Mouse (Mus musculus): Measurements from ENCODE around the gene Fbxo48. TPM values are rescaled to one million over a fixed set of nuclear protein-coding genes. Genes with fewer than 3 reads are reported as not detected.

The Fbxo48 gene
- polyA plus RNA-seq, 1 experiment from 2014 or later, result 1.6 TPM

DNA sequence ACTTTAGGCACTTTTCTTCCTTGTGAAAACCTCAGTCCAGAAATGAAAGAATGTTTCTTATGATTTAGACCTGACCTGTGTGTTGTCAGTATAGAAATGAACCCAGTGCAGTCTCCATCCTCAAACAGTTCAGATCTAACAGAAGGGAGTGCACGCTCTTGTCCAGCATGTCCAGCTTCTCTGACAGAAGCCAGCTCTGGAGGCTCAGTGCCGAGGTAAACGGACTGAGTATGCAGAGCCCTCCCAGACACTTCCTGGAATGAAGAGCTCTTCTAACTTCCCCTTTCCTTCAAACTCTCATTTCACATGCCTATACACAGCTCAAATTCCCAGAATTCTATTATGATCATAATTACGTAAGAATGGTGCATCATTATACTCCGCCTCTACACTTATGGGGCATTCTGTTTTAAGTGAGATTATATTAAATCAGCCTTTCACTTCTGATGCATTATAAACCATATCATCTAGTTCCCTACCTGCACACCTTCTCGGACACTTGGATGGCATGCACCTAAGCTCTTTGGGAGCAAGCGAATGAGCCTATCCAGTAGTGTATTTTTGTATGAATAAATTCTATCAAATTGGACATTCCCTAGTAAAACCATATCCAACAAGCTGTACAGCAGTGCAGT lies 51.7 kb downstream of the Fbxo48 start:
- Histone ChIP-seq H3K9me3 (replicated peaks) (no peaks in the 10 kb centered on the region), H3K27ac (no peak overlapping the region), H3K4me1 (no peaks in the 10 kb centered on the region), H3K4me3 (no peak overlapping the region), H3K27me3 (no peaks in the 10 kb centered on the region), H3K4me2 (no peak overlapping the region), H3K9ac (no peak overlapping the region), H3K36me3 (ENCODE audit: poor library complexity, severe bottlenecking) (no peaks in the 10 kb centered on the region)
- 92% methylated on average over 7 of the region's 7 CpGs for WGBS
- no peak for ATAC-seq

DNA sequence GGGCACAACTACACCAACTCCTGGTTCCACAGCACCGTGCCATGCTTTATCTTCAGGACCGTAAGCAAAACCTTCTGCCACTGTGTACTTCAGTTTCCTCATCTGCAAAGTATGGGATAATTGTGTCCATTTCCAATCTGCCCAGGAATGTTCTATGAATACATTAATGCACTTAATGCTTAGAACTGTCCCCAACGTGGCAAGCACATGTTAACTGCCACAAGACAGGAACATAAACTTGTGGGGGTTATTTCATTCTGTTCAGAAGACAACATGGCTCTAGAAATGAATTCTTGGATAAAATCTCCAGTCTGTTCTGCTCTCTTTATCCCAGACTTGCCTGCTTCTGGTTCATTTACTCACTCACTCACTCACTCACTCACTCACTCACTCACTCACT lies 52.6 kb downstream of the Fbxo48 start:
- Histone ChIP-seq H3K36me3 (ENCODE audit: poor library complexity, severe bottlenecking) (no peaks in the 10 kb centered on the region), H3K27me3 (no peaks in the 10 kb centered on the region), H3K4me2 (no peak overlapping the region), H3K27ac (no peak overlapping the region), H3K4me1 (no peaks in the 10 kb centered on the region), H3K9me3 (replicated peaks) (no peaks in the 10 kb centered on the region), H3K9ac (no peak overlapping the region), H3K4me3 (no peak overlapping the region)
- ATAC-seq, result no peak
- WGBS, result 78% methylated on average over 3 of the region's 3 CpGs

Other genes starting within 250 kb of the Fbxo48 start
- 1.2 and 1.3 TPM in 2 replicates for gene Egfr, start 199.2 kb upstream of the Fbxo48 start, polyA plus RNA-seq (2015; fragmentation: Nextera tagmentation; extraction: Ambion mirVana)
- 63.7 and 75.7 TPM in 2 replicates for gene Cnrip1, start 100.2 kb downstream of the Fbxo48 start, polyA plus RNA-seq (2015; fragmentation: Nextera tagmentation; extraction: Ambion mirVana)
- gene Plek, start 101.0 kb downstream of the Fbxo48 start, polyA plus RNA-seq (2015; fragmentation: Nextera tagmentation; extraction: Ambion mirVana), result 2.0 and 2.6 TPM in 2 replicates
- 124 and 130 TPM in 2 replicates for gene Ppp3r1, start 207.9 kb downstream of the Fbxo48 start, polyA plus RNA-seq (2015; fragmentation: Nextera tagmentation; extraction: Ambion mirVana)
- 19.9 and 21.9 TPM in 2 replicates for gene Wdr92, start 230.7 kb downstream of the Fbxo48 start, polyA plus RNA-seq (2015; fragmentation: Nextera tagmentation; extraction: Ambion mirVana)

All from forebrain, embryonic 13.5 days (tissue).